Comparison of ENCODE assay signal across 10 mouse cellular contexts in the genomic region with DNA sequence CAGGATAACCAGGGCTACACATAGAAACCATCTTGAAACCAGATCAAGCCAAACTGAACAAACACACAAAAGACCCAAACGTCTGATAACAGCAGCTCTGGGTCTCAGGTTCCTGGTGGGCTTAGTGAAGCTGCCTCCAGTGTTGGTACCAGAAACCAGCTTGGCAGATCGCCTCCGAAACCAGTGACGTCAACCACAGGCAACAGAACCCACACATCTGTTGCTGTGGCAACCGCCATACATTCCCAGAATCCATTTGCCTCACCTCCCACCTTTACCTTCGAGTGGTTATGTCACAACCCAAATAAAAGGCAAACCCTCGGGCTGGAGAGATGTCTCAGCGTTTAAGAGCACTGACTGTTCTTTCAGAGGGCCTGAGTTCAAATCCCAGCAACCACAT.
"Had no signal": no experiment of that assay in that cellular context is flagged by ENCODE, and none has a peak within 500 bp of the region (broad histone marks: within the 10 kb centered on the region; RNA-seq: fewer than 3 reads in every experiment).

No protein-coding gene starts in this region.

- H3K4me3 ChIP-seq: layer of hippocampus, adult 2 months; liver, embryonic 13.5 days had no signal

- DNase-seq: kidney, postnatal 25 days; layer of hippocampus, adult 9-11 months; liver, embryonic 13.5 days; lung, adult 2 months; lung, postnatal 14 days; lung, postnatal 4 days; midbrain, embryonic 14.5 days; thymus, postnatal 36 days had no signal

- H3K27ac ChIP-seq: kidney, postnatal 0 days; layer of hippocampus, adult 2 months; liver, embryonic 13.5 days had no signal
